Mouse (Mus musculus): Measurements from ENCODE around the gene Ceacam10. TPM values are rescaled to one million over a fixed set of nuclear protein-coding genes. Genes with fewer than 3 reads are reported as not detected.

Ceacam10 gene
- polyA plus RNA-seq, 1 experiment from 2014 or later: not detected

DNA sequence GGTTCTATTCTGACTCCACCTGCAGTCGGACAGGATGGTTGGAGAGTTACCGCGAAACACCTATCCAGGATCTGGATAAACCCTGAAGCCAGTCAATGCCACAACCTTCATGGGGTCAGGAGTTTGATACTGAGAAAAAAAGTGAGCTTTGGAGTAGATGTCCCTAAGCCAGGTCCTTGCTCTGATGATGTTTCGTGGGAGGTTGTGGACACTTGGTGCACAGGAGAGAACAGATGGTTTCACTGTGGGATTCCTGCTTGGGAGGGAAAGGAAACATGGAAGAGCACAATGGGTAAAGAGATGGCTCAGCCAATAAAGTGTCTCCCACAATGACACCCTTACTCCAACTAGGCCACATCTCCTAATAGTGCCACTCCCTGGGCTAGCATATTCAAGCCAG is 50.2 kb downstream of the Ceacam10 start:
- Histone ChIP-seq H3K9ac (ENCODE audit: low read depth, low read length) (no peak overlapping the region), H3K4me1 (replicated peaks; ENCODE audit: control insufficient read depth, insufficient read depth, low read length) (no peaks in the 10 kb centered on the region), H3K4me3 (ENCODE audit: low read depth, low read length) (no peak overlapping the region), H3K4me2 (no peak overlapping the region), H3K36me3 (ENCODE audit: control insufficient read depth, insufficient read depth, low read length) (no peaks in the 10 kb centered on the region), H3K27ac (ENCODE audit: low read depth, low read length) (no peak overlapping the region), H3K27me3 (replicated peaks; ENCODE audit: control insufficient read depth, insufficient read depth, low read length) (no peaks in the 10 kb centered on the region), H3K9me3 (ENCODE audit: control insufficient read depth, low read length) (no peaks in the 10 kb centered on the region)
- no peak for ATAC-seq (replicated peaks; ENCODE audit: low FRiP score)
- WGBS: 84% methylated on average over 4 of the region's 4 CpGs
- no peak for DNase-seq (ENCODE audit: low spot score)

Other genes starting within 250 kb of the Ceacam10 start
- gene Irgq, start 246.5 kb upstream of the Ceacam10 start, polyA plus RNA-seq (2014; fragmentation: Nextera tagmentation; extraction: Ambion mirVana): 3.5 and 4.1 TPM in 2 replicates
- not detected in 2 replicates for gene Pinlyp, start 231.1 kb upstream of the Ceacam10 start, polyA plus RNA-seq (2014; fragmentation: Nextera tagmentation; extraction: Ambion mirVana)
- gene Xrcc1, start 230.9 kb upstream of the Ceacam10 start, polyA plus RNA-seq (2014; fragmentation: Nextera tagmentation; extraction: Ambion mirVana): 91.0 and 102 TPM in 2 replicates
- gene Ethe1, start 189.7 kb upstream of the Ceacam10 start, polyA plus RNA-seq (2014; fragmentation: Nextera tagmentation; extraction: Ambion mirVana): 20.7 and 21.9 TPM in 2 replicates
- 0.65 and 0.82 TPM in 2 replicates for gene Zfp575, start 189.6 kb upstream of the Ceacam10 start, polyA plus RNA-seq (2014; fragmentation: Nextera tagmentation; extraction: Ambion mirVana)
- 0.13 and 0.14 TPM in 2 replicates for gene Phldb3, start 166.4 kb upstream of the Ceacam10 start, polyA plus RNA-seq (2014; fragmentation: Nextera tagmentation; extraction: Ambion mirVana)
- 0.10 TPM in 1 of 2 replicates, not detected in the other for gene Lypd3, start 140.7 kb upstream of the Ceacam10 start, polyA plus RNA-seq (2014; fragmentation: Nextera tagmentation; extraction: Ambion mirVana)
- gene Tex101, start 100.5 kb upstream of the Ceacam10 start, polyA plus RNA-seq (2014; fragmentation: Nextera tagmentation; extraction: Ambion mirVana): not detected in 2 replicates
- gene BC049730, start 68.0 kb upstream of the Ceacam10 start, polyA plus RNA-seq (2014; fragmentation: Nextera tagmentation; extraction: Ambion mirVana): not detected in 2 replicates
- not detected in 2 replicates for gene Gm4763, start 50.3 kb upstream of the Ceacam10 start, polyA plus RNA-seq (2014; fragmentation: Nextera tagmentation; extraction: Ambion mirVana)
- 0.31 and 0.33 TPM in 2 replicates for gene Cd177, start 16.9 kb upstream of the Ceacam10 start, polyA plus RNA-seq (2014; fragmentation: Nextera tagmentation; extraction: Ambion mirVana)
- 5.0 and 5.8 TPM in 2 replicates for gene Gm9844, start 85.0 kb downstream of the Ceacam10 start, polyA plus RNA-seq (2014; fragmentation: Nextera tagmentation; extraction: Ambion mirVana)
- gene Lypd4, start 92.7 kb downstream of the Ceacam10 start, polyA plus RNA-seq (2014; fragmentation: Nextera tagmentation; extraction: Ambion mirVana): not detected in 2 replicates
- not detected in 2 replicates for gene Dmrtc2, start 92.9 kb downstream of the Ceacam10 start, polyA plus RNA-seq (2014; fragmentation: Nextera tagmentation; extraction: Ambion mirVana)
- gene Rps19, start 107.2 kb downstream of the Ceacam10 start, polyA plus RNA-seq (2014; fragmentation: Nextera tagmentation; extraction: Ambion mirVana): 2,415 and 2,620 TPM in 2 replicates
- 0.12 TPM in 1 of 2 replicates, not detected in the other for gene Cd79a, start 120.2 kb downstream of the Ceacam10 start, polyA plus RNA-seq (2014; fragmentation: Nextera tagmentation; extraction: Ambion mirVana)
- 98.6 and 103 TPM in 2 replicates for gene Arhgef1, start 125.7 kb downstream of the Ceacam10 start, polyA plus RNA-seq (2014; fragmentation: Nextera tagmentation; extraction: Ambion mirVana)
- gene Gm4881, start 167.3 kb downstream of the Ceacam10 start, polyA plus RNA-seq (2014; fragmentation: Nextera tagmentation; extraction: Ambion mirVana): not detected in 2 replicates
- 91.3 and 101 TPM in 2 replicates for gene Rabac1, start 195.5 kb downstream of the Ceacam10 start, polyA plus RNA-seq (2014; fragmentation: Nextera tagmentation; extraction: Ambion mirVana)
- 1.4 and 1.5 TPM in 2 replicates for gene Atp1a3, start 228.8 kb downstream of the Ceacam10 start, polyA plus RNA-seq (2014; fragmentation: Nextera tagmentation; extraction: Ambion mirVana)

Data from liver, embryonic 11.5 days (tissue).